Mouse (Mus musculus) stomach, postnatal 0 days (tissue): Measurements from ENCODE around the gene 0610009B22Rik.

Experiments used
- CTCF ChIP-seq: IDR thresholded peaks from 2 replicates; pipeline ENCODE4 v1.5.1; 2016; ENCODE audit warnings: antibody characterized with exemption, low read depth, mild to moderate bottlenecking, moderate library complexity
- EP300 ChIP-seq: optimal IDR thresholded peaks from 2 replicates; pipeline ENCODE3; 2016; ENCODE audit warnings: antibody characterized with exemption

DNA sequence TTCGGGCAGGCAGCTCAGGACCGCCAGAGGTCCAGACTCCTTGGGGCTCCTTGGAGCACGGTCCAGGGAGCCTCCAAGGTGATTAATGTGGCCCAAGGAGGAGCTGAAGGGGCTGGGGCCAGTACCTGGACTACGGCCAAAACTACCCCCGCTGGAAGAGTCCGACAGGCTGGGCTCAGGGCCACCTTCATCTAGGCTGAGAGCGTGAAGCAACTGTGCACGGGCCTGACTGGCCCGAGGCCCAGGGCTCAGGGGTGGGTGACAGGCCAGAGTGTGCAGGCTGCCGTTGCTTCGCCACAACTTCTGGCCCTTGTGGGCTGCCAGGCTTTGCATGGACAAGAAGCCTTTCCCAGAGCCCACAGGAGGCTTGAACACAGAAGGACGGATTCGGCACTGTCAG lies 43.4 kb downstream of the 0610009B22Rik start:
- TF ChIP-seq CTCF (no peak), EP300 (no peak)
